Mouse (Mus musculus): ENCODE results near the gene Sys1. TPM values are rescaled to one million over a fixed set of nuclear protein-coding genes. Genes with fewer than 3 reads are reported as not detected.

The Sys1 gene
- polyA plus RNA-seq, 1 experiment from 2014 or later: 53.6 TPM

- peaks cover 25% of the 10 kb centered on the region for H3K4me1 ChIP-seq (ENCODE audit: control insufficient read depth, insufficient read depth, low read length)
- H3K4me3 ChIP-seq (ENCODE audit: low read depth, low read length): no peak overlapping the region
- whole genome bisulfite sequencing: 38% methylated on average over 15 of the region's 15 CpGs
- H3K27me3 ChIP-seq (ENCODE audit: control insufficient read depth, insufficient read depth, low read length): no peaks in the 10 kb centered on the region
- H3K36me3 ChIP-seq (ENCODE audit: control insufficient read depth, insufficient read depth, low read length): no peaks in the 10 kb centered on the region
- no peak for DNase-seq (ENCODE audit: low spot score)
- ATAC-seq (ENCODE audit: insufficient number of reproducible peaks, low FRiP score, low TSS enrichment, low read depth): no peak
- no peak overlapping the region for H3K4me2 ChIP-seq (ENCODE audit: low read depth, severe bottlenecking)
- H3K9ac ChIP-seq (ENCODE audit: low read length): no peak overlapping the region
- no peaks in the 10 kb centered on the region for H3K9me3 ChIP-seq (ENCODE audit: control insufficient read depth, low read length)
- no peak overlapping the region for H3K27ac ChIP-seq (replicated peaks; ENCODE audit: low read depth, low read length)
Observed at GRCm38 (mm10) chr2:164429881-164430615, 26.7 kb upstream of the Sys1 start.

DNA sequence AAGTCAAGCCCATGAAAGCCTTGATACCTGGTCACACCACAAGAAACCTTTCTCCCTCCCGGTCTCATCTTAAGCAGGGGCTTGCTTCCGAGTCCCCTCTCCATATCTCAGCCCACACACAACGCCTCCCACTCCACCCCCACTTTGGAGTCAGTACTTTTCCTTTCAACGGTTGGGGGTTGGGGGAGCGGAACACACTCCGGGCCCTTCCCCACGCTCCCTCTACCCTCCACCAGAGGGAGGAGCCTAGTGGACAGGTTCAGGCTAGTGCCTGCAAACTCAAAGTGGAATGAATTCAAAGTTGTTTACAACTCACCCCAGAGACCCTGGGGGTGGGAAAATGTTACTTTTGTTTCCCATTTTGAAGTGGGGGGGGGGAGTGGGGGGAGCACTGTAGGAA lies 26.1 kb upstream of the Sys1 start:
- no peak overlapping the region for H3K4me2 ChIP-seq (ENCODE audit: low read depth, severe bottlenecking)
- no peaks in the 10 kb centered on the region for H3K9me3 ChIP-seq (ENCODE audit: control insufficient read depth, low read length)
- H3K9ac ChIP-seq (ENCODE audit: low read length): no peak overlapping the region
- H3K27ac ChIP-seq (replicated peaks; ENCODE audit: low read depth, low read length): no peak overlapping the region
- 11% methylated on average over 7 of the region's 7 CpGs for WGBS
- H3K4me3 ChIP-seq (ENCODE audit: low read depth, low read length): no peak overlapping the region
- H3K36me3 ChIP-seq (ENCODE audit: control insufficient read depth, insufficient read depth, low read length): no peaks in the 10 kb centered on the region
- ATAC-seq (ENCODE audit: insufficient number of reproducible peaks, low FRiP score, low TSS enrichment, low read depth): no peak
- no peaks in the 10 kb centered on the region for H3K27me3 ChIP-seq (ENCODE audit: control insufficient read depth, insufficient read depth, low read length)
- DNase-seq (ENCODE audit: low spot score): no peak
- H3K4me1 ChIP-seq (ENCODE audit: control insufficient read depth, insufficient read depth, low read length): peaks cover 27% of the 10 kb centered on the region

DNA sequence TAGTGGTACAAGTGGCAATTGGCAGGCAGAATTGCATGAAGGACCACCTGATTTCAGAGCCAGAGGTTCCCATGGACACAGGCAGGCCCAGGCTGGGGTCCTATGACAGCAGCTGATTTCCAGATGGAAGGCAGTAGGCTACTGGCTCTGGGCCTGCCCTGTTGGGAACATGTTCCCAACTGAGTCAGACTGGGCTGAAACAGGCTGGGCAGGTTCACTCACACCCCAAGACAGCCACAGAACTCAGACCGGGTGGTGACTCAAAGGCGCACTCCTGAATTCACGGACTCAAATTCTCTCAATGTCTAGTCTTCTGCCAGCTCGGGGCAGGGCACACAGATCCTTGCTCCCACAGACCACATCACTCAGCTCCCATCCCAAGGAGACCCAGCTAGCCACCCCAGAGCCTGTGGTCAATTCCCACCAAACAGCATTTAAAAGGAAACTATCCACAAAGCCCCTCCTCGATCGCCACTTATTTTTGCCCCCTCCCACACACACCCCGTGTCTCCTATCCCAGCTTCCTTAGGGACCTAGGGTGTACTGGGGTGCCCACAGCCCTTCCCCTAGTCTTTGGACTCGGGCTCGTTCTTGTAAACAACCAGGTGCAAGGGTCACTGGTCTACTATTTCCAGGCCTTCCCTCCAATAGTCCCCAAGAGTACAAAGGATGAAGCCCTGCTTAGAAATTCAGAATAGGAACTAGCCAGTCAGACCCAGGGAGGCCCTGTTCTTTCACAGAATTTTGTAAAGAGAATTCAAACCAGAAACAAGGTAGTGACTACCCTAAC lies 24.9 kb upstream of the Sys1 start:
- no peak overlapping the region for H3K27ac ChIP-seq (replicated peaks; ENCODE audit: low read depth, low read length)

GRCm38 (mm10) chr2:164432541-164433191 lies 24.1 kb upstream of the Sys1 start:
- H3K9ac ChIP-seq (ENCODE audit: low read length): no peak overlapping the region
- H3K4me2 ChIP-seq (ENCODE audit: low read depth, severe bottlenecking): peak overlapping the region; percentile 12; the same call in 1 of the 2 replicates
- H3K4me1 ChIP-seq (ENCODE audit: control insufficient read depth, insufficient read depth, low read length): peaks cover 35% of the 10 kb centered on the region
- H3K36me3 ChIP-seq (ENCODE audit: control insufficient read depth, insufficient read depth, low read length): no peaks in the 10 kb centered on the region
- WGBS: 34% methylated on average over 22 of the region's 22 CpGs
- ATAC-seq (ENCODE audit: insufficient number of reproducible peaks, low FRiP score, low TSS enrichment, low read depth): no peak
- H3K9me3 ChIP-seq (ENCODE audit: control insufficient read depth, low read length): no peaks in the 10 kb centered on the region
- no peak overlapping the region; the same call in 1 of the 2 replicates for H3K27ac ChIP-seq (replicated peaks; ENCODE audit: low read depth, low read length)
- no peak for DNase-seq (ENCODE audit: low spot score)
- no peak overlapping the region for H3K4me3 ChIP-seq (ENCODE audit: low read depth, low read length)
- H3K27me3 ChIP-seq (ENCODE audit: control insufficient read depth, insufficient read depth, low read length): no peaks in the 10 kb centered on the region

More for the DNA sequence above, 24.9 kb upstream of the Sys1 start:
- DNase-seq (ENCODE audit: low spot score) (no peak), ATAC-seq (ENCODE audit: insufficient number of reproducible peaks, low FRiP score, low TSS enrichment, low read depth) (no peak)
- Histone ChIP-seq H3K4me3 (ENCODE audit: low read depth, low read length) (no peak overlapping the region), H3K36me3 (ENCODE audit: control insufficient read depth, insufficient read depth, low read length) (no peaks in the 10 kb centered on the region), H3K9ac (ENCODE audit: low read length) (no peak overlapping the region), H3K4me1 (ENCODE audit: control insufficient read depth, insufficient read depth, low read length) (peaks cover 31% of the 10 kb centered on the region), H3K9me3 (ENCODE audit: control insufficient read depth, low read length) (no peaks in the 10 kb centered on the region), H3K27me3 (ENCODE audit: control insufficient read depth, insufficient read depth, low read length) (no peaks in the 10 kb centered on the region), H3K4me2 (ENCODE audit: low read depth, severe bottlenecking) (no peak overlapping the region)
- 68% methylated on average over 9 of the region's 9 CpGs for WGBS

GRCm38 (mm10) chr2:164433278-164433895 lies 23.4 kb upstream of the Sys1 start:
- DNase-seq (ENCODE audit: low spot score) (no peak), ATAC-seq (ENCODE audit: insufficient number of reproducible peaks, low FRiP score, low TSS enrichment, low read depth) (no peak)
- Histone ChIP-seq H3K36me3 (ENCODE audit: control insufficient read depth, insufficient read depth, low read length) (no peaks in the 10 kb centered on the region), H3K4me3 (ENCODE audit: low read depth, low read length) (no peak overlapping the region), H3K9me3 (ENCODE audit: control insufficient read depth, low read length) (no peaks in the 10 kb centered on the region), H3K4me1 (ENCODE audit: control insufficient read depth, insufficient read depth, low read length) (peaks cover 35% of the 10 kb centered on the region), H3K4me2 (ENCODE audit: low read depth, severe bottlenecking) (peak overlapping the region; percentile 12; the same call in 1 of the 2 replicates), H3K27me3 (ENCODE audit: control insufficient read depth, insufficient read depth, low read length) (no peaks in the 10 kb centered on the region), H3K27ac (replicated peaks; ENCODE audit: low read depth, low read length) (no peak overlapping the region), H3K9ac (ENCODE audit: low read length) (no peak overlapping the region)
- 77% methylated on average over 9 of the region's 9 CpGs for WGBS

- no peak overlapping the region for H3K9ac ChIP-seq (ENCODE audit: low read length)
- 46% methylated on average over 3 of the region's 3 CpGs for WGBS
- no peak for ATAC-seq (ENCODE audit: insufficient number of reproducible peaks, low FRiP score, low TSS enrichment, low read depth)
Observed at GRCm38 (mm10) chr2:164434681-164435080, 22.1 kb upstream of the Sys1 start.

GRCm38 (mm10) chr2:164435216-164436090 lies 21.3 kb upstream of the Sys1 start:
- no peaks in the 10 kb centered on the region for H3K36me3 ChIP-seq (ENCODE audit: control insufficient read depth, insufficient read depth, low read length)
- WGBS: 32% methylated on average over 5 of the region's 5 CpGs
- H3K9ac ChIP-seq (ENCODE audit: low read length): no peak overlapping the region
- ATAC-seq (ENCODE audit: insufficient number of reproducible peaks, low FRiP score, low TSS enrichment, low read depth): no peak
- H3K4me2 ChIP-seq (ENCODE audit: low read depth, severe bottlenecking): no peak overlapping the region
- H3K9me3 ChIP-seq (ENCODE audit: control insufficient read depth, low read length): no peaks in the 10 kb centered on the region
- H3K4me3 ChIP-seq (ENCODE audit: low read depth, low read length): no peak overlapping the region
- H3K27ac ChIP-seq (replicated peaks; ENCODE audit: low read depth, low read length): no peak overlapping the region
- H3K27me3 ChIP-seq (ENCODE audit: control insufficient read depth, insufficient read depth, low read length): no peaks in the 10 kb centered on the region
- DNase-seq (ENCODE audit: low spot score): no peak
- H3K4me1 ChIP-seq (ENCODE audit: control insufficient read depth, insufficient read depth, low read length): peaks cover 36% of the 10 kb centered on the region

More at GRCm38 (mm10) chr2:164434681-164435080, 22.1 kb upstream of the Sys1 start:
- no peaks in the 10 kb centered on the region for H3K9me3 ChIP-seq (ENCODE audit: control insufficient read depth, low read length)
- H3K27me3 ChIP-seq (ENCODE audit: control insufficient read depth, insufficient read depth, low read length): no peaks in the 10 kb centered on the region
- H3K27ac ChIP-seq (replicated peaks; ENCODE audit: low read depth, low read length): no peak overlapping the region
- no peak overlapping the region for H3K4me2 ChIP-seq (ENCODE audit: low read depth, severe bottlenecking)
- peaks cover 35% of the 10 kb centered on the region for H3K4me1 ChIP-seq (ENCODE audit: control insufficient read depth, insufficient read depth, low read length)
- DNase-seq (ENCODE audit: low spot score): no peak
- H3K4me3 ChIP-seq (ENCODE audit: low read depth, low read length): no peak overlapping the region
- no peaks in the 10 kb centered on the region for H3K36me3 ChIP-seq (ENCODE audit: control insufficient read depth, insufficient read depth, low read length)

Data from limb, embryonic 11.5 days (tissue).